Mouse (Mus musculus) thymus, adult 2 months (tissue): Measurements from ENCODE around the gene Flt3.

ENCODE experiments used
- CTCF ChIP-seq: fragments of 200-500 bp; IDR thresholded peaks from 2 replicates; pipeline ENCODE4 v1.5.1; 2012; ENCODE audit warnings: mild to moderate bottlenecking, control low read depth, low read length, moderate library complexity, borderline replicate concordance; ENCODE audit not compliant: control insufficient read depth, poor library complexity, insufficient read depth; ENCODE audit errors: extremely low read depth
- POLR2A ChIP-seq: fragments of 200-500 bp; IDR thresholded peaks from 2 replicates; pipeline ENCODE4 v1.6.1; 2012; ENCODE audit warnings: mild to moderate bottlenecking, low read length, control low read depth, moderate library complexity; ENCODE audit not compliant: control insufficient read depth, poor library complexity, insufficient read depth; ENCODE audit errors: extremely low read depth

- TF ChIP-seq POLR2A (no peak), CTCF (no peak)
Measured at GRCm38 (mm10) chr5:147300917-147301780, 99.1 kb downstream of the Flt3 start.
